26 mouse cellular contexts compared by ENCODE assay signal in the genomic region with DNA sequence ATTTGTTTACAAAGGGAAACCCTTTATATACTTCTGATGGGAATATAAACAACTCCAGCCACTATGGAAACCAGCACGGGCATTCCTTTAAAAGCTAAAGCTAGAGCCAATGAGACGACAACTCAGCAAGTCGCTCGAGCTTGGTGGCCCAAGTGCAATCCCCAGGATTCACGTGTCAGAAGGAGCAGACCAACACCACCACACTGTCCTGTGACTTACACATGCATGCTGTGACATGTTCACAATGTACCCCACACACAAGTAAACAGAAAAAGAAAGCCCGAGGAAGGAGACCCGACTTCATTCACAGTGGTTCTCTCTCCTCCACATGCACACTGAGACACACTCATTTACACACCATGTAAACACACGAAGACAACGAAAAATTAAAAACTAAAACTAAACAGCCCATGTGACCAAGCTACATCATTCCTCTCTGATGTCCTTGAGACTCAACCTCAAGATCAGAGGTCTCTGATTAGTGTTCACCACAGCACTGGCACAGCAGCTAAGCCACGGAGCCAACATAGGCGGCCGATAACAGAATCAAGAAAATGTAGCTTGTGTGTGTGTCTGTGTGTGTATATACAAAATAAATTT. TPM values are rescaled to one million over a fixed set of nuclear protein-coding genes. Genes with fewer than 3 reads are reported as not detected.
A peak's percentile ranks its signal among the peaks of the same experiment; 100 is the strongest.
DNase-seq lines count a peak whose midpoint lies in the region; ATAC-seq and TF ChIP-seq lines count a peak whose summit lies in the region.
"Had no signal": no experiment of that assay in that cellular context is flagged by ENCODE, and none has a peak within 500 bp of the region (broad histone marks: within the 10 kb centered on the region; RNA-seq: fewer than 3 reads in every experiment).

No protein-coding gene starts in this region.

- no peak for TF ChIP-seq RAD21 in MEL (IDR thresholded peaks at IDR 0.05; ENCODE audit: low read depth, low read length)

- no peak for TF ChIP-seq POLR2A in heart, adult 2 months (IDR thresholded peaks at IDR 0.05; ENCODE audit: insufficient read depth, low read depth, low read length)
- TF ChIP-seq POLR2A in liver, adult 2 months (IDR thresholded peaks at IDR 0.05; ENCODE audit: extremely low read depth, insufficient read depth, low read length) = no peak
- peak in 1 of 2 experiments; percentile 31; a peak in 1 of 4 replicates for TF ChIP-seq POLR2A in MEL (IDR thresholded peaks at IDR 0.05; ENCODE audit: control insufficient read depth in 1 of 2, insufficient read depth in 1 of 2, low read depth in 1 of 2, low read length in 2 of 2, poor library complexity in 1 of 2)

- H3K4me1 ChIP-seq in heart, adult 2 months (ENCODE audit: control insufficient read depth, insufficient read depth, low read length) = peaks cover 33% of the 10 kb centered on the region
- peaks cover 67% of the 10 kb centered on the region for H3K4me1 ChIP-seq in heart, embryonic 12.5 days (replicated peaks)
- H3K4me1 ChIP-seq in liver, adult 2 months (ENCODE audit: control insufficient read depth, insufficient read depth, low read length) = peaks cover 54% of the 10 kb centered on the region
- H3K4me1 ChIP-seq in liver, embryonic 12.5 days = peaks cover 71% of the 10 kb centered on the region
- peaks cover 5 to 29% of the 10 kb centered on the region in 2 experiments; a peak in 3 of 4 replicates for H3K4me1 ChIP-seq in MEL (ENCODE audit: control insufficient read depth in 1 of 2, insufficient read depth in 2 of 2, low read length in 2 of 2)

- H3K27me3 ChIP-seq in heart, adult 2 months (ENCODE audit: control insufficient read depth, insufficient read depth, low read length) = no peaks in the 10 kb centered on the region
- H3K27me3 ChIP-seq in heart, embryonic 12.5 days (replicated peaks) = no peaks in the 10 kb centered on the region
- no peaks in the 10 kb centered on the region for H3K27me3 ChIP-seq in liver, adult 2 months (ENCODE audit: control insufficient read depth, insufficient read depth, low read length)
- H3K27me3 ChIP-seq in liver, embryonic 12.5 days (replicated peaks) = no peaks in the 10 kb centered on the region
- H3K27me3 ChIP-seq in MEL (ENCODE audit: control insufficient read depth in 1 of 2, insufficient read depth in 2 of 2, low read length in 2 of 2) = no peaks in the 10 kb centered on the region
- H3K27me3 ChIP-seq: neural tube, embryonic 13.5 days had no signal

- H3K9me3 ChIP-seq in heart, embryonic 12.5 days (replicated peaks) = no peaks in the 10 kb centered on the region
- no peaks in the 10 kb centered on the region for H3K9me3 ChIP-seq in liver, embryonic 12.5 days (replicated peaks)
- no peaks in the 10 kb centered on the region for H3K9me3 ChIP-seq in MEL (replicated peaks; ENCODE audit: insufficient read depth, low read length)
- H3K9me3 ChIP-seq: forebrain, embryonic 10.5 days; midbrain, embryonic 10.5 days; neural tube, embryonic 13.5 days had no signal

- H3K4me3 ChIP-seq in heart, adult 2 months = no peak overlapping the region
- no peak overlapping the region for H3K4me3 ChIP-seq in heart, embryonic 12.5 days
- no peak overlapping the region for H3K4me3 ChIP-seq in liver, adult 2 months (ENCODE audit: insufficient read depth, low read depth, low read length)
- no peak overlapping the region for H3K4me3 ChIP-seq in liver, embryonic 12.5 days
- H3K4me3 ChIP-seq in MEL (ENCODE audit: control insufficient read depth in 1 of 2, insufficient read depth in 1 of 2, low read depth in 2 of 2, low read length in 2 of 2) = no peak overlapping the region
- H3K4me3 ChIP-seq: forebrain, embryonic 10.5 days; left cerebral cortex, adult 2 months; midbrain, embryonic 10.5 days; myocyte; neural tube, embryonic 13.5 days had no signal

- no peak for TF ChIP-seq EP300 in heart, adult 2 months (IDR thresholded peaks at IDR 0.05; ENCODE audit: insufficient read depth, low read depth, low read length)
- no peak for TF ChIP-seq EP300 in MEL (IDR thresholded peaks at IDR 0.05; ENCODE audit: low read depth in 1 of 2, low read length in 2 of 2)

- H3K79me2 ChIP-seq in heart, adult 2 months (replicated peaks; ENCODE audit: control insufficient read depth, insufficient read depth, low read length) = peaks cover 6% of the 10 kb centered on the region
- peaks cover 30% of the 10 kb centered on the region for H3K79me2 ChIP-seq in liver, adult 2 months (ENCODE audit: control insufficient read depth, insufficient read depth, low read length)
- H3K79me2 ChIP-seq in MEL (ENCODE audit: control insufficient read depth, insufficient read depth, low read length, poor library complexity) = peaks cover 92% of the 10 kb centered on the region

- intact Hi-C loops in heart, adult 2 months (cut with DNase I) = no loop called here

- WGBS in heart, adult 2 months = 57% methylated on average over 12 of the region's 12 CpGs
- WGBS in heart, embryonic 12.5 days = 84% methylated on average over 12 of the region's 12 CpGs
- 49% methylated on average over 12 of the region's 12 CpGs for WGBS in liver, adult 2 months
- WGBS in liver, embryonic 12.5 days (ENCODE audit: insufficient replicate concordance) = 74% methylated on average over 12 of the region's 12 CpGs

- TF ChIP-seq CTCF in heart, adult 2 months (IDR thresholded peaks at IDR 0.05) = no peak
- TF ChIP-seq CTCF in liver, adult 2 months (IDR thresholded peaks at IDR 0.05; ENCODE audit: low read depth, low read length) = no peak
- no peak for TF ChIP-seq CTCF in MEL (IDR thresholded peaks at IDR 0.05 in 2 of 3, conservative IDR thresholded peaks at IDR 0.05 in 1 of 3; ENCODE audit: control insufficient read depth in 1 of 3, insufficient read depth in 1 of 3, low read depth in 2 of 3, low read length in 3 of 3, poor library complexity in 1 of 3, severe bottlenecking in 1 of 3)

- H3K27ac ChIP-seq in heart, adult 2 months = peak overlapping the region; percentile 76
- no peak overlapping the region for H3K27ac ChIP-seq in heart, embryonic 12.5 days (ENCODE audit: poor library complexity, severe bottlenecking)
- peak overlapping the region; percentile 90 for H3K27ac ChIP-seq in liver, adult 2 months (replicated peaks; ENCODE audit: insufficient read depth, low read depth, low read length)
- no peak overlapping the region for H3K27ac ChIP-seq in liver, embryonic 12.5 days
- H3K27ac ChIP-seq in MEL (ENCODE audit: control insufficient read depth, low read depth, low read length) = no peak overlapping the region
- H3K27ac ChIP-seq: forebrain, embryonic 10.5 days; hindbrain, embryonic 14.5 days; kidney, postnatal 0 days; left cerebral cortex, adult 2 months; midbrain, embryonic 10.5 days; neural tube, embryonic 13.5 days had no signal

- DNase-seq in heart, adult 2 months = no peak
- peak; percentile 75 for DNase-seq in liver, adult 2 months (ENCODE audit: extremely low read depth, low read depth, low spot score)
- no peak for DNase-seq in MEL (ENCODE audit: low read depth, low spot score)
- DNase-seq: adrenal gland, postnatal 25 days; B cell, adult 2 months; cerebellum, adult 11 months; cerebellum, postnatal 14 days; forebrain, postnatal 0 days; gastrocnemius, postnatal 36 days; heart, postnatal 4 days; kidney, adult 2 months; layer of hippocampus, adult 9-11 months; lung, adult 2 months; lung, postnatal 14 days had no signal

- H3K9ac ChIP-seq in heart, adult 2 months (ENCODE audit: low read depth, low read length) = no peak overlapping the region
- no peak overlapping the region for H3K9ac ChIP-seq in heart, embryonic 12.5 days
- H3K9ac ChIP-seq in liver, adult 2 months (ENCODE audit: low read depth, low read length) = peak overlapping the region; percentile 15; the same call in 1 of the 2 replicates
- no peak overlapping the region for H3K9ac ChIP-seq in liver, embryonic 12.5 days
- H3K9ac ChIP-seq in MEL (ENCODE audit: control insufficient read depth, low read depth, low read length, poor library complexity, severe bottlenecking) = no peak overlapping the region
- H3K9ac ChIP-seq: forebrain, postnatal 0 days; hindbrain, embryonic 14.5 days; neural tube, embryonic 13.5 days had no signal

- peaks cover 45% of the 10 kb centered on the region for H3K36me3 ChIP-seq in heart, adult 2 months (ENCODE audit: control insufficient read depth, insufficient read depth, low read length)
- peaks cover 17% of the 10 kb centered on the region for H3K36me3 ChIP-seq in heart, embryonic 12.5 days
- H3K36me3 ChIP-seq in liver, adult 2 months (ENCODE audit: control insufficient read depth, insufficient read depth, low read length) = no peaks in the 10 kb centered on the region
- H3K36me3 ChIP-seq in liver, embryonic 12.5 days = peaks cover 43% of the 10 kb centered on the region
- peaks cover 63 to 68% of the 10 kb centered on the region in 2 experiments for H3K36me3 ChIP-seq in MEL (ENCODE audit: control insufficient read depth in 1 of 2, insufficient read depth in 2 of 2, low read length in 2 of 2)

- no peak for ATAC-seq in heart, embryonic 12.5 days (ENCODE audit: insufficient number of reproducible peaks, low FRiP score)
- ATAC-seq in liver, embryonic 12.5 days = no peak
- peak; percentile 76 for ATAC-seq in megakaryocyte-erythroid progenitor cell, adult 5-6 weeks (replicated peaks; ENCODE audit: low FRiP score, low TSS enrichment, poor library complexity, severe bottlenecking)
- no peak for ATAC-seq in granulocyte monocyte progenitor cell, adult 5-6 weeks (replicated peaks; ENCODE audit: poor library complexity, severe bottlenecking)
- ATAC-seq: forebrain, postnatal 0 days; midbrain, embryonic 16.5 days had no signal

- no peak overlapping the region for H3K4me2 ChIP-seq in heart, embryonic 12.5 days
- no peak overlapping the region for H3K4me2 ChIP-seq in liver, embryonic 12.5 days
- H3K4me2 ChIP-seq: hindbrain, embryonic 14.5 days; neural tube, embryonic 13.5 days had no signal

TF ChIP-seq in MEL, 35 proteins besides CTCF, POLR2A, EP300 and RAD21 (continues in another document):
- TF ChIP-seq SIN3A (IDR thresholded peaks at IDR 0.05; ENCODE audit: low read length) (peak; percentile 22; the same call in 1 of the 2 replicates), MAFK (IDR thresholded peaks at IDR 0.05; ENCODE audit: borderline replicate concordance, low read depth, low read length) (no peak)

RNA-seq across cellular contexts. Expression of a gene that starts 14.3 kb away (rescaled TPM):
- 100 to 1,000 TPM; 107 to 109 TPM for total RNA-seq in heart, adult 2 months (2021)
- 52.0 and 73.2 TPM in 2 replicates for polyA plus RNA-seq in heart, adult 2 months (2012; rRNA removed)
- 95.9 and 113 TPM in 2 replicates for polyA plus RNA-seq in heart, embryonic 12.5 days (2016; fragmentation: Nextera tagmentation; extraction: Ambion mirVana)
- total RNA-seq in liver, adult 2 months (2014; rRNA removed) = 14.7 and 17.3 TPM in 2 replicates
- 27.7 and 28.4 TPM in 2 replicates for polyA plus RNA-seq in liver, adult 2 months (2012; rRNA removed)
- polyA plus RNA-seq in liver, embryonic 12.5 days (2016; fragmentation: Nextera tagmentation; extraction: Ambion mirVana) = 78.6 and 89.6 TPM in 2 replicates
- total RNA-seq in MEL (2012; rRNA removed) = 75.3 and 93.2 TPM in 2 replicates
- 100 to 1,000 TPM in 1 of 2 experiments, not detected in 1; 261 TPM for polyA plus RNA-seq in MEL (2012; ENCODE audit: insufficient read depth in 1 of 2, insufficient read length in 2 of 2, low read depth in 1 of 2, low replicate concordance in 2 of 2, missing spikeins in 1 of 2)
- total RNA-seq in megakaryocyte-erythroid progenitor cell, adult 5-6 weeks (2014; fragmentation: Nextera tagmentation) = 70.1 and 74.4 TPM in 2 replicates
- 40.7 and 73.1 TPM in 2 replicates for total RNA-seq in megakaryocyte-erythroid progenitor cell, adult 5-6 weeks (2017)
- 106 and 112 TPM in 2 replicates for total RNA-seq in granulocyte monocyte progenitor cell, adult 5-6 weeks (2014; fragmentation: Nextera tagmentation)
- total RNA-seq in granulocyte monocyte progenitor cell, adult 5-6 weeks (2017) = 40.4 and 56.0 TPM in 2 replicates

Comparison
In these comparisons a context has a peak if more than half of its experiments do, and no peak if none do; other contexts are left out.
1. H3K27ac ChIP-seq: peak in heart, adult 2 months (single experiment) and liver, adult 2 months (single experiment); none in heart, embryonic 12.5 days (single experiment), liver, embryonic 12.5 days (single experiment) and MEL (single experiment).